Mouse (Mus musculus): ENCODE data around the gene Gm826.

The Gm826 gene

GRCm38 (mm10) chr2:160288538-160289151 lies 45.3 kb downstream of the Gm826 start:
- no peak for DNase-seq (ENCODE audit: low read depth, low spot score)

GRCm38 (mm10) chr2:160275959-160276657 lies 57.9 kb downstream of the Gm826 start:
- no peak for DNase-seq (ENCODE audit: low read depth, low spot score)

DNA sequence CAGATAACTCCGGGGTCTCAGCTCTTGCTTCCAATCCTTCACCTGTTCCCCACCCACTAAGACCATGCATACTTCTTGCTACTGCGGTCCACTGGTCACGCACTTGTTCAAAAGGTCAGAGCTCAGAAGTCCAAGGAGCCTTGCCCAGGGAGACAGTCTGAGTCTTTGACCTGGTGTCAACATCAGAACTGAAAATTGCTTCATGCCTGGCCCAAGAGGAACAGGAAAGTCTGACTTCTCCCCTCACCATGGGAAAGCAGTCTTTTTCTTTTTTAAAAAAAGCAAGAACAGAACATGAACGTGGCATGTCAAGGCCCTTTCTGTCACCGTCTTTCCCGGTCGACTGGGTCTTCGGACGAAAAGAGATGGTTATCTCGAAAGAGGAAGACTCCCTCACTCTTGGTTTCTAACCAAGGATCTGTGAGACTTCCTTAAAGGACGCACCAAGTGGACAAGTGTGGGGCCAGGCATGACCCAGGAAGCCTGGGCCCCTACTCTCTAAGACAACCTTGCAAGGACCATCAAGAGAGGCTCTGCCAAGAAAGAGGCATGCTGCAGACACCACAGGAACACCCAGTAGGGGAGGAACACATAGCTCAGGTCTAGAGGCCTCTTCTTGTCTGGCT lies 66.0 kb downstream of the Gm826 start:
- no peak for DNase-seq (ENCODE audit: low read depth, low spot score)

GRCm38 (mm10) chr2:160263861-160264260 lies 70.1 kb downstream of the Gm826 start:
- no peak for DNase-seq (ENCODE audit: low read depth, low spot score)

- no peak for DNase-seq (ENCODE audit: low read depth, low spot score)
These were observed 72.4 kb downstream of the Gm826 start for GRCm38 (mm10) chr2:160261538-160261937.
